Mouse (Mus musculus) cerebellum, adult 2 months (tissue): ENCODE results near the gene Jund. TPM values are rescaled to one million over a fixed set of nuclear protein-coding genes. Genes with fewer than 3 reads are reported as not detected.
A peak's percentile ranks its signal among the peaks of the same experiment; 100 is the strongest.

Source experiments
- DNase-seq, 2 experiments: peaks; one replicate each; pipeline ENCODE4 v3.0.0; 2021
- H3K27ac ChIP-seq: fragments of 200-500 bp; 2 replicates; pipeline ENCODE4 v1.5.1; 2012; ENCODE audit warnings: low read length, control low read depth, inconsistent platforms; ENCODE audit not compliant: insufficient read depth
- H3K27me3 ChIP-seq: fragments of 200-500 bp; 2 replicates; pipeline ENCODE4 v1.6.1; 2012; ENCODE audit warnings: inconsistent platforms, mild to moderate bottlenecking, low read length, moderate library complexity; ENCODE audit not compliant: control insufficient read depth, insufficient read depth
- H3K4me1 ChIP-seq: fragments of 200-500 bp; 2 replicates; pipeline ENCODE4 v1.6.1; 2011; ENCODE audit warnings: low read length; ENCODE audit not compliant: control insufficient read depth, insufficient read depth
- H3K4me3 ChIP-seq: fragments of 200-500 bp; replicated peaks from 2 replicates; pipeline ENCODE3; 2011; ENCODE audit warnings: mild to moderate bottlenecking, low read depth, low read length, control low read depth; ENCODE audit not compliant: insufficient read depth
- CTCF ChIP-seq: fragments of 200-500 bp; IDR thresholded peaks from 2 replicates; pipeline ENCODE4 v1.5.1; 2011; ENCODE audit warnings: low read depth, mild to moderate bottlenecking, control low read depth, low read length, moderate library complexity, borderline replicate concordance; ENCODE audit not compliant: insufficient read depth
- POLR2A ChIP-seq: fragments of 200-500 bp; IDR thresholded peaks from 2 replicates; pipeline ENCODE4 v1.6.1; 2011; ENCODE audit warnings: low read length, control low read depth, borderline replicate concordance; ENCODE audit not compliant: insufficient read depth
- WGBS: fragments of 180-500 bp; shearing (Covaris S2); methylation state at CpG from one replicate; pipeline ENCODE4 v1.1.7; 2018; 5-methylcytosine and 5-hydroxymethylcytosine counted together
- polyA plus RNA-seq: library from polyadenylated mRNA; depleted of rRNA; stranded (reverse); fragments of >200 nt; gene quantifications from 2 replicates; pipeline ENCODE4 v1.2.3, GENCODE M21; 2012

Gene Jund
- polyA plus RNA-seq, 1 experiment: 252 TPM

- TF ChIP-seq POLR2A (no peak), CTCF (no peak)
- Histone ChIP-seq H3K4me3 (no peak overlapping the region), H3K27ac (no peak overlapping the region), H3K4me1 (peaks cover 9% of the 10 kb centered on the region), H3K27me3 (no peaks in the 10 kb centered on the region)
- WGBS: 70% methylated on average over 5 of the region's 5 CpGs
- DNase-seq: no peak
Measured at GRCm38 (mm10) chr8:70689892-70690390, 8.8 kb upstream of the Jund start.

GRCm38 (mm10) chr8:70691230-70691629 lies 7.5 kb upstream of the Jund start:
- no peak for DNase-seq
- no peaks in the 10 kb centered on the region for H3K27me3 ChIP-seq
- peaks cover 19% of the 10 kb centered on the region for H3K4me1 ChIP-seq
- H3K27ac ChIP-seq: no peak overlapping the region
- H3K4me3 ChIP-seq: no peak overlapping the region
- 78% methylated on average over 4 of the region's 4 CpGs for WGBS
- TF ChIP-seq POLR2A: no peak
- no peak for TF ChIP-seq CTCF

GRCm38 (mm10) chr8:70691727-70692231 lies 7.0 kb upstream of the Jund start:
- DNase-seq: no peak
- Histone ChIP-seq H3K27ac (no peak overlapping the region), H3K4me1 (peaks cover 23% of the 10 kb centered on the region), H3K27me3 (no peaks in the 10 kb centered on the region), H3K4me3 (no peak overlapping the region)
- 6% methylated on average over 20 of the region's 20 CpGs for WGBS
- TF ChIP-seq CTCF (no peak), POLR2A (no peak)

- Histone ChIP-seq H3K27me3 (no peaks in the 10 kb centered on the region), H3K4me1 (peaks cover 21% of the 10 kb centered on the region), H3K4me3 (no peak overlapping the region), H3K27ac (no peak overlapping the region)
- no peak for TF ChIP-seq POLR2A
- no peak for TF ChIP-seq CTCF
- DNase-seq: no peak
- 76% methylated on average over 5 of the region's 5 CpGs for WGBS
Measured at GRCm38 (mm10) chr8:70693636-70694035, 5.1 kb upstream of the Jund start.

DNA sequence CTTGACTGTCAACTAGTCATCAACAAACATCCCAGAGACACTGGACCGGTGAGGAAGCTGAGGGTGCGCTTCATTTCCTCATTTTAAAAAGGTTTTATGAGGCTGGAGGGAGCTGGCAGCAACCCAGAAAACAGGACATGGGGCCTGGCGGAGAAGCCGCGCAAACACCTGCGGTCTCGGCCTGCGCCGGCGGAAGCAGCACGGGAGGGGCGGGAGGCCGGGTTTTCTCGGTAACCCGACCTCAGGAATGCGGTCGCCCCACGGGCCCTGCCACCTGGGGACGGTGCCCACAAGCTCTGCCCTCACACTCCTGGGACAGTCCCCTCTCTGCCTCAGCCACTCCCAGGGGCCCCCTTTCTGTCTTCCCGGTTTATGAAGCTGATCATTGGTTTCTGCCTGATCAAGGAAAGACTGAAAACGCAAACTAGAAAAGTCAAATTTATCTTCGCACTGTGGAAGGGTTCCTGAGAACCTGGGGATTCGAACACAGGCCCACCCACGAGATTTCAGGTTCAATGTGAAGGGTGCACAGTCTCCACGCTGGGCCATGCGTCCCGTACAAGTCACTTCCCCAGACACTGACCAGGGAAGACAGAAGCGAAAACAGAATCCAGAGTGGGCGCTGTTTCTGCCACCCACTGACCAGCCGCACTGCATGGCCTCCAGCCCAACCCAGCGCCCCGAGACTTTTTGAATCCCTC lies 3.3 kb upstream of the Jund start:
- no peak overlapping the region for H3K4me3 ChIP-seq
- H3K4me1 ChIP-seq: peaks cover 21% of the 10 kb centered on the region
- 33% methylated on average over 32 of the region's 32 CpGs for WGBS
- no peak overlapping the region; the same call in 1 of the 2 replicates for H3K27ac ChIP-seq
- no peaks in the 10 kb centered on the region for H3K27me3 ChIP-seq
- peak; percentile 66 to 67 for DNase-seq
- no peak for TF ChIP-seq CTCF
- no peak for TF ChIP-seq POLR2A

- WGBS: 9% methylated on average over 31 of the region's 31 CpGs
- Histone ChIP-seq H3K27ac (peak overlapping the region; percentile 87), H3K4me3 (peak overlapping the region; percentile 44), H3K27me3 (no peaks in the 10 kb centered on the region), H3K4me1 (peaks cover 22% of the 10 kb centered on the region)
- TF ChIP-seq POLR2A (peak; percentile 30; the same call in 1 of the 2 replicates), CTCF (no peak)
- DNase-seq: peak; percentile 72 to 74
Measured at GRCm38 (mm10) chr8:70696019-70696885, 2.5 kb upstream of the Jund start.

DNA sequence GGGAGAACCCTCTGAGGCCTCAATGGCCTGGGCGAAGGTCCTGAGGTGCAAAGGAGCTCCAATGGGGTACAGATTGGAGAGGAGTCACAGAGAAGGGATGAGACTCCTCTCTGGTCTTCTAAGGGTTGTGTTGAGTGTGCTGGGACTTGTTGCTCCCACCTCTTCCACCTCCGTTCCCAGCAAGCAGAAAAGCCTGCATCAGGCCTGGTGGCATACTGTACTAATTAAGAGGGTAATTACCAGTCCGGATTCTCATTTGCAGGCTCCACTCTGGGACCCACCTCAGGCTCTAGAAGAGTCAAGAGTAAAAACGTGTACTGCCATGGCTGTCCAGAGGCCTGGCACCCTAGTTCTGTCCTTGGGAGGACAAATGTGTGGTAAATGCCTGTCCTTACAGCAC lies 1.8 kb upstream of the Jund start:
- Histone ChIP-seq H3K4me3 (no peak overlapping the region), H3K27ac (no peak overlapping the region), H3K4me1 (peaks cover 25% of the 10 kb centered on the region), H3K27me3 (no peaks in the 10 kb centered on the region)
- TF ChIP-seq CTCF (no peak), POLR2A (no peak)
- 29% methylated on average over 4 of the region's 4 CpGs for WGBS
- DNase-seq: no peak
